In the genomic region with DNA sequence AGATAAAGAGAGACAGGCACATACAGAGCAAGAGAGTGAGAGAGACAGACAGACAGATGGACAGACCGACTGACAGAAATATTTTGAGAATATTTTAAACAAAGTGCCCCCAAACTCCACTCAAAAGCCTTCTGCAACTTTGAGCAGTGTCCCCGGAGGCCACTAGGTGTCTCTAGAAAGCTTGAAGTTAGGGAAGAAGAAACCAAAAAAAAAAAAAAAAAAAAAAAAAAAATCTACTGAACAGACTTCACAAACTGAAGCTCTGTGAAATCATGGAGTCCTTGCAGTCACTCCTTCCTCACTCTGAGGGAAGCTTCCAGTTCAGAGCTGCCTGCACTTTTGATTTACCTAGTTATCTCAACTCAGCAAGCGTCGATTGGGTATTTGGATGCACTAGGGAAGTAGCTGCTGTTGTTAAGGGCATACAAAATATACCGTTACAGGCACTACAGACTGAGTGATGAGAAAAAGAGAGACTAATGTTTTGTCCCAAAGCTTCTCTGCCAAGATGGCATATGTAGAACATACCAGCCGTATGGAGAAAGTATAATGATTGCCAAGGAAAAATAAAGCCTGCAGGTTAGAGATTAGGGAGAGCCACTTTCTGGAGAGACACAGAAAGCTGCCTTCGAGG, we compare ENCODE assay signal across 8 mouse cellular contexts.
DNase-seq lines count a peak whose midpoint lies in the region; ATAC-seq and TF ChIP-seq lines count a peak whose summit lies in the region.

No protein-coding gene starts in this region.

- H3K4me1 ChIP-seq in heart, adult 2 months (ENCODE audit: control insufficient read depth, insufficient read depth, low read length): no peaks in the 10 kb centered on the region; the same call in 1 of the 2 replicates
- H3K4me1 ChIP-seq in heart, embryonic 10.5 days: peaks cover 19% of the 10 kb centered on the region
- no peaks in the 10 kb centered on the region for H3K4me1 ChIP-seq in embryonic facial prominence, embryonic 14.5 days (ENCODE audit: control insufficient read depth, insufficient read depth, low read length)

- TF ChIP-seq EP300 in heart, adult 2 months (IDR thresholded peaks at IDR 0.05; ENCODE audit: insufficient read depth, low read depth, low read length): no peak

- intact Hi-C loops in heart, adult 2 months (cut with DNase I): loop anchor here (2.0 kb wide), 1 partner anchor 252 kb away; no protein-coding TSS in a partner anchor

- TF ChIP-seq POLR2A in heart, adult 2 months (IDR thresholded peaks at IDR 0.05; ENCODE audit: insufficient read depth, low read depth, low read length): no peak

- no peak overlapping the region for H3K4me2 ChIP-seq in embryonic facial prominence, embryonic 14.5 days (ENCODE audit: low read depth, low read length)

- no peaks in the 10 kb centered on the region for H3K9me3 ChIP-seq in heart, embryonic 10.5 days
- no peaks in the 10 kb centered on the region for H3K9me3 ChIP-seq in embryonic facial prominence, embryonic 14.5 days (ENCODE audit: control insufficient read depth, low read length)

- H3K27ac ChIP-seq in heart, adult 2 months: no peak overlapping the region
- no peak overlapping the region for H3K27ac ChIP-seq in heart, embryonic 10.5 days
- H3K27ac ChIP-seq in embryonic facial prominence, embryonic 14.5 days (replicated peaks; ENCODE audit: low read depth, low read length): no peak overlapping the region

- H3K79me2 ChIP-seq in heart, adult 2 months (replicated peaks; ENCODE audit: control insufficient read depth, insufficient read depth, low read length): no peaks in the 10 kb centered on the region

- peak; percentile 69 for TF ChIP-seq CTCF in heart, adult 2 months (IDR thresholded peaks at IDR 0.05)

- no peaks in the 10 kb centered on the region; the same call in none of the 2 replicates for H3K36me3 ChIP-seq in heart, adult 2 months (ENCODE audit: control insufficient read depth, insufficient read depth, low read length)
- H3K36me3 ChIP-seq in heart, embryonic 10.5 days: no peaks in the 10 kb centered on the region
- H3K36me3 ChIP-seq in embryonic facial prominence, embryonic 14.5 days (ENCODE audit: control insufficient read depth, insufficient read depth, low read length): no peaks in the 10 kb centered on the region

- peak; percentile 8 to 29 for DNase-seq in heart, adult 2 months
- DNase-seq in heart, embryonic 10.5 days (ENCODE audit: low spot score): no peak
- peak; percentile 6 for DNase-seq in 3134 (ENCODE audit: extremely low read depth, insufficient read length, low spot score)
- peak; percentile 56 for DNase-seq in adrenal gland, postnatal 14 days
- peak; percentile 68 for DNase-seq in embryonic facial prominence, embryonic 14.5 days (ENCODE audit: low spot score)
- peak; percentile 69 to 77 for DNase-seq in kidney, postnatal 4 days
- DNase-seq in mesoderm, embryonic 11.5 days (ENCODE audit: low read depth, low spot score): peak; percentile 61

- peak overlapping the region; percentile 63; the same call in 1 of the 2 replicates for H3K9ac ChIP-seq in heart, adult 2 months (ENCODE audit: low read depth, low read length)
- peak overlapping the region; percentile 30; the same call in 1 of the 2 replicates for H3K9ac ChIP-seq in embryonic facial prominence, embryonic 14.5 days (ENCODE audit: low read depth, low read length)

- H3K4me3 ChIP-seq in heart, adult 2 months: no peak overlapping the region
- H3K4me3 ChIP-seq in heart, embryonic 10.5 days: no peak overlapping the region
- H3K4me3 ChIP-seq in embryonic facial prominence, embryonic 14.5 days (ENCODE audit: low read depth, low read length): no peak overlapping the region

- WGBS in heart, adult 2 months: 35% methylated on average over 7 of the region's 7 CpGs
- WGBS in heart, embryonic 10.5 days: 59% methylated on average over 7 of the region's 7 CpGs
- 49% methylated on average over 7 of the region's 7 CpGs for WGBS in embryonic facial prominence, embryonic 14.5 days

- no peaks in the 10 kb centered on the region for H3K27me3 ChIP-seq in heart, adult 2 months (ENCODE audit: control insufficient read depth, insufficient read depth, low read length)
- H3K27me3 ChIP-seq in heart, embryonic 10.5 days (ENCODE audit: insufficient read depth, poor library complexity, severe bottlenecking): no peaks in the 10 kb centered on the region
- no peaks in the 10 kb centered on the region for H3K27me3 ChIP-seq in embryonic facial prominence, embryonic 14.5 days (replicated peaks; ENCODE audit: control insufficient read depth, insufficient read depth, low read length)

- no peak for ATAC-seq in embryonic facial prominence, embryonic 14.5 days (ENCODE audit: low read depth)
- ATAC-seq in megakaryocyte-erythroid progenitor cell, adult 5-6 weeks (replicated peaks; ENCODE audit: low FRiP score, low TSS enrichment, poor library complexity, severe bottlenecking): no peak
